Mouse (Mus musculus) ES-Bruce4 (cell line): ENCODE results near the gene Prkaa2.

ENCODE experiments used
- CTCF ChIP-seq: IDR thresholded peaks from one replicate; pipeline ENCODE4 v1.8.1; 2011; ENCODE audit warnings: low read depth, low read length
- EP300 ChIP-seq: IDR thresholded peaks from 2 replicates; pipeline ENCODE4 v1.6.1; 2011; ENCODE audit warnings: low read depth, low read length; ENCODE audit not compliant: insufficient read depth
- POLR2A ChIP-seq: IDR thresholded peaks from one replicate; pipeline ENCODE4 v1.8.1; 2011; ENCODE audit warnings: low read length; ENCODE audit not compliant: insufficient read depth

DNA sequence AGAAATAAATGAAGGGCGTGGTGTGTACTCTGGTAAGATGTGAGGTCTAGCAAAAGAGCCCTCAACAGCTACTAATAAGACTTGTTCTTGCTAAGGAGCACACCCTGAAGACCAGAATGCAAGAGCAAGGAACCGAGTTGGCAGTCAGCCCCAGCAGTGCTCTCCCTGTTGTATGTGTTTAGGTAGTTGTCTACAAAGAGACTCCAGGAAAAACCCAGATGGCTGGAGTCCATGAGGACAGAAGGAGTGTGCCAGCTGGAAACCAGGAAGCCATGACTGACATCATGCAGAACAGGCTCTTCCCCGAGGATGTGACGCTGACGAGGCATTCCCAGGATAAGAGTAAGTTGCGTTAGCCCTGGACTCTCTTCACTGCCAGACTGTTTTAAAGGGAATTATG lies 119.7 kb downstream of the Prkaa2 start:
- TF ChIP-seq CTCF (no peak), POLR2A (no peak), EP300 (no peak)
